Mouse (Mus musculus): ENCODE data around the gene Vmn2r45.

Gene Vmn2r45

DNA sequence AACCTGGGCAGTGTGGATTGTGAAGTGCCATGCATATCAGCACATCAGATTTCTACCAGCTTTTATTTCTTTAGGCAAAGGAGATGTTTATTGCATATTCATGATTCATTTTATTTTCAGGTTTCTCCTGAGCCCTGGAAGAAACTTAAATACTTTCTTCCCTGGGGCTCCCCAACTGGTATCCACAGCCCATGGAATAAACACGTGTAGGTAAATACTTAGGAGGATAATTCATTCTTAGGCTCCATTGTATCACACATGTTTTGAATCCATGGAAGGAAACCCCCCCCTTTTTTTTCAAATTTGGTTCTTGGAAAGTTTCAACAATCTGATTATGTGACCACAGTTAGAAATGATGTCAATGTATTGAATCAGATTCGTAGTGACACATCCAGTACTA lies at the start of gene Vmn2r45:
Vmn2r45 (minus strand) TSS at position 101 of the 400 bp plus-strand sequence.
- WGBS = 42% methylated on average over 2 of the region's 2 CpGs
